Mouse (Mus musculus) heart, postnatal 0 days (tissue): ENCODE measurements at regions not wholly inside any gene's neighbourhood (a gene's known extent, or its start where the extent isn't known, plus 50 kb on each side); places are given as distances from the start of the nearest gene placed in this dataset.

ENCODE experiments used
- ATAC-seq: fragments of 200-750 bp; cut with Nextera tagmentation; 2 replicates; pipeline ENCODE4 v1.8.0; 2017; ENCODE audit warnings: low read depth, moderate number of reproducible peaks, moderate library complexity; ENCODE audit not compliant: insufficient read depth
- DNase-seq: peaks from one replicate; pipeline ENCODE4 v3.0.0-alpha.2; 2016; ENCODE audit warnings: low spot score
- H3K27ac ChIP-seq: fragments of 300-500 bp; sonication (generic); 2 replicates; pipeline ENCODE4 v1.5.1; 2014; ENCODE audit warnings: low read depth, mild to moderate bottlenecking
- H3K27me3 ChIP-seq: fragments of 300-500 bp; sonication (generic); 2 replicates; pipeline ENCODE4 v1.6.1; 2014; ENCODE audit warnings: low read length, mixed read lengths; ENCODE audit not compliant: control insufficient read depth, insufficient read depth
- H3K36me3 ChIP-seq: fragments of 300-500 bp; sonication (generic); replicated peaks from 2 replicates; pipeline ENCODE4 v1.6.1; 2014; ENCODE audit warnings: low read length, mixed read lengths; ENCODE audit not compliant: control insufficient read depth, insufficient read depth
- H3K4me1 ChIP-seq: fragments of 300-500 bp; sonication (generic); 2 replicates; pipeline ENCODE4 v1.6.1; 2014; ENCODE audit warnings: antibody characterized with exemption; ENCODE audit not compliant: control insufficient read depth, insufficient read depth
- H3K4me2 ChIP-seq: fragments of 300-500 bp; sonication (generic); 2 replicates; pipeline ENCODE4 v1.6.1; 2014; ENCODE audit warnings: low read depth, mild to moderate bottlenecking, low read length, moderate library complexity
- H3K4me3 ChIP-seq: fragments of 300-500 bp; sonication (generic); 2 replicates; pipeline ENCODE4 v1.5.1; 2014; ENCODE audit warnings: low read depth, low read length
- H3K9ac ChIP-seq: fragments of 300-500 bp; sonication (generic); replicated peaks from 2 replicates; pipeline ENCODE4 v1.6.1; 2014; ENCODE audit warnings: low read depth, low read length, mixed read lengths
- H3K9me3 ChIP-seq: fragments of 300-500 bp; sonication (generic); replicated peaks from 2 replicates; pipeline ENCODE4 v1.6.1; 2016; ENCODE audit warnings: low read length; ENCODE audit not compliant: control insufficient read depth
- CTCF ChIP-seq: IDR thresholded peaks from 2 replicates; pipeline ENCODE4 v1.5.1; 2016; ENCODE audit warnings: antibody characterized with exemption, control low read depth, low read depth
- EP300 ChIP-seq: IDR thresholded peaks from 2 replicates; pipeline ENCODE4 v1.6.1; 2016; ENCODE audit warnings: antibody characterized with exemption, low read depth
- WGBS: fragments of 180-500 bp; shearing (Covaris S2); extraction: QIAGEN DNeasy Blood & Tissue Kit; methylation state at CpG from one replicate; pipeline ENCODE4 v1.1.7; 2014; 5-methylcytosine and 5-hydroxymethylcytosine counted together

- DNase-seq = no peak
- Histone ChIP-seq H3K4me1 (no peaks in the 10 kb centered on the region), H3K9me3 (no peaks in the 10 kb centered on the region), H3K4me2 (no peak overlapping the region), H3K36me3 (no peaks in the 10 kb centered on the region), H3K27me3 (no peaks in the 10 kb centered on the region), H3K9ac (no peak overlapping the region), H3K4me3 (no peak overlapping the region), H3K27ac (no peak overlapping the region)
- WGBS = 89% methylated on average over 2 of the region's 2 CpGs
- TF ChIP-seq CTCF (no peak), EP300 (no peak)
- ATAC-seq = no peak
Measured at GRCm38 (mm10) chr14:68307973-68308660, 986.0 kb downstream of the Synb start.

- ATAC-seq = no peak
- H3K4me2 ChIP-seq = no peak overlapping the region
- DNase-seq = no peak
- H3K4me3 ChIP-seq = no peak overlapping the region
- TF ChIP-seq CTCF (no peak), EP300 (no peak)
- no peaks in the 10 kb centered on the region for H3K36me3 ChIP-seq
- no peaks in the 10 kb centered on the region for H3K4me1 ChIP-seq
- H3K9me3 ChIP-seq = no peaks in the 10 kb centered on the region
- WGBS = 40% methylated on average over 8 of the region's 8 CpGs
- H3K27me3 ChIP-seq = no peaks in the 10 kb centered on the region
- no peak overlapping the region for H3K27ac ChIP-seq
- no peak overlapping the region for H3K9ac ChIP-seq
Measured at GRCm38 (mm10) chr14:68305166-68305565, 988.9 kb downstream of the Synb start.

DNA sequence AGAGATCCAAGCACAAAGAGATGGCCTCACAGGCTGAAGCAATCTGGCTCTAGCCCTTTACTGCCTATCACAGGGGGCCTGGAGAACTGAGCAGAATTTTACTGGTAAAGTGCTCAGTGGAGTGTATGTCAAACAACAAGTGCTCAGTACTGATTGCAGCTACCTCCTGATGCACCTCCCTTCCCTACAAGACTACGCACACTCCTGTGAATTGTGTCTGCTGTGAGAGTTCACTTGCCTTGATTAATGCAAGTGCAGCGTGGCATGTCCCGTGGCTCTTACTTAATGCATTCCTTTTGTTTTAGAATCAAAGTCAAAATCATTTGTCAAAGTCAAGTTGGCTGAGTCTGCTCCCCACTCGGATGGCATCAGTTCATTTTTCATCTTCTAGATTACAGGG is 992.4 kb downstream of the Synb start:
- Histone ChIP-seq H3K4me3 (no peak overlapping the region), H3K27me3 (no peaks in the 10 kb centered on the region), H3K4me1 (no peaks in the 10 kb centered on the region), H3K27ac (no peak overlapping the region), H3K9me3 (no peaks in the 10 kb centered on the region), H3K4me2 (no peak overlapping the region), H3K9ac (no peak overlapping the region), H3K36me3 (no peaks in the 10 kb centered on the region)
- DNase-seq (no peak), ATAC-seq (no peak)
- 77% methylated on average over 4 of the region's 4 CpGs for WGBS
- TF ChIP-seq EP300 = no peak
- no peak for TF ChIP-seq CTCF

GRCm38 (mm10) chr14:68285546-68285945 is 1008.6 kb downstream of the Synb start:
- no peaks in the 10 kb centered on the region for H3K36me3 ChIP-seq
- TF ChIP-seq EP300 (no peak), CTCF (no peak)
- H3K27ac ChIP-seq = no peak overlapping the region
- H3K9me3 ChIP-seq = 0 out of 2 replicates have a peak, but pooled peaks cover 5% of the 10 kb centered on the region
- H3K9ac ChIP-seq = no peak overlapping the region
- ATAC-seq (no peak), DNase-seq (no peak)
- H3K27me3 ChIP-seq = no peaks in the 10 kb centered on the region
- no peaks in the 10 kb centered on the region for H3K4me1 ChIP-seq
- WGBS = 58% methylated on average over 3 of the region's 3 CpGs
- H3K4me3 ChIP-seq = no peak overlapping the region
- H3K4me2 ChIP-seq = no peak overlapping the region

DNA sequence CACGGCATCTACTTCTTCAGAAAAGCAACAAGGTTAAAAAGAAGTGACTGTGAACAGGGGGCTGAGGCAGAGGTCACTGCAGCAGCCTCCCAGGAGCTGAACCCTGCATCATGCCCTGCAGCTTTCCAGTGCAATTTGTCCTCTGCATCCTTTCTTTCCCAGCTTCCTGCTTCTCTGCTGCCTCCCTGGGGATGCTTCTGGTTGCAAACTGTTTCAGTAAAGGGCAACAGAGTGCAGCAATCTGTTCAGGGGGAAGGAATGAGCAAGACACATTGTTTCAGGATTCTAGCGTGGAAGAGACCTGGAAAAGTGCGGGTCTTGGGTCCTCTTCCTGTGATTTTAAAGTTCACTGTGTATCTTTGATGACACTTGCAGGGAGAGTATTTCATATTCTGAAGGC is 1032.7 kb downstream of the Synb start:
- ATAC-seq = no peak
- Histone ChIP-seq H3K36me3 (no peaks in the 10 kb centered on the region), H3K27ac (no peak overlapping the region), H3K9ac (no peak overlapping the region), H3K27me3 (no peaks in the 10 kb centered on the region), H3K4me2 (no peak overlapping the region), H3K9me3 (no peaks in the 10 kb centered on the region), H3K4me1 (no peaks in the 10 kb centered on the region), H3K4me3 (no peak overlapping the region)
- TF ChIP-seq CTCF = no peak
- TF ChIP-seq EP300 = no peak
- DNase-seq = no peak
- WGBS = 68% methylated on average over 3 of the region's 3 CpGs

- Histone ChIP-seq H3K9ac (no peak overlapping the region), H3K27ac (no peak overlapping the region), H3K4me3 (no peak overlapping the region), H3K9me3 (no peaks in the 10 kb centered on the region), H3K36me3 (no peaks in the 10 kb centered on the region), H3K4me1 (peaks cover 7% of the 10 kb centered on the region; the same call in 1 of the 2 replicates), H3K4me2 (no peak overlapping the region), H3K27me3 (no peaks in the 10 kb centered on the region)
- ATAC-seq (no peak), DNase-seq (no peak)
- no peak for TF ChIP-seq EP300
- TF ChIP-seq CTCF = no peak
- 71% methylated on average over 2 of the region's 2 CpGs for WGBS
Measured at GRCm38 (mm10) chr14:68246966-68247365, 1047.1 kb downstream of the Synb start.
